Mouse (Mus musculus) liver, postnatal 0 days (tissue): ENCODE measurements around the gene Saysd1. TPM values are rescaled to one million over a fixed set of nuclear protein-coding genes. Genes with fewer than 3 reads are reported as not detected.

Experiments
- ATAC-seq: fragments of 200-750 bp; cut with Nextera tagmentation; 2 replicates; pipeline ENCODE4 v1.8.0; 2017; ENCODE audit warnings: mild to moderate bottlenecking, moderate library complexity
- DNase-seq: peaks from one replicate; pipeline ENCODE4 v3.0.0-alpha.2; 2016
- H3K27ac ChIP-seq: fragments of 300-500 bp; sonication (generic); 2 replicates; pipeline ENCODE4 v1.5.1; 2014; ENCODE audit warnings: antibody characterized with exemption, moderate library complexity, mild to moderate bottlenecking, low read depth
- H3K27me3 ChIP-seq: fragments of 300-500 bp; sonication (generic); 2 replicates; pipeline ENCODE4 v1.6.1; 2014; ENCODE audit warnings: low read length, control low read depth, mixed read lengths; ENCODE audit not compliant: insufficient read depth
- H3K36me3 ChIP-seq: fragments of 300-500 bp; sonication (generic); replicated peaks from 2 replicates; pipeline ENCODE4 v1.6.1; 2014; ENCODE audit warnings: mild to moderate bottlenecking, control low read depth, low read length, moderate library complexity, mixed read lengths; ENCODE audit not compliant: insufficient read depth
- H3K4me1 ChIP-seq: fragments of 300-500 bp; sonication (generic); 2 replicates; pipeline ENCODE4 v1.6.1; 2014; ENCODE audit warnings: antibody characterized with exemption, mild to moderate bottlenecking, control low read depth; ENCODE audit not compliant: insufficient read depth
- H3K4me2 ChIP-seq: fragments of 300-500 bp; sonication (generic); 2 replicates; pipeline ENCODE4 v1.6.1; 2014; ENCODE audit warnings: low read depth, mild to moderate bottlenecking, low read length, moderate library complexity, mixed read lengths
- H3K4me3 ChIP-seq: fragments of 300-500 bp; sonication (generic); 2 replicates; pipeline ENCODE4 v1.5.1; 2014; ENCODE audit warnings: low read depth, low read length
- H3K9ac ChIP-seq: fragments of 300-500 bp; sonication (generic); replicated peaks from 2 replicates; pipeline ENCODE4 v1.6.1; 2014; ENCODE audit warnings: mild to moderate bottlenecking, moderate library complexity
- H3K9me3 ChIP-seq: fragments of 300-500 bp; sonication (generic); 2 replicates; pipeline ENCODE4 v1.6.1; 2016; ENCODE audit warnings: mild to moderate bottlenecking, control low read depth, low read length, mixed read lengths
- CTCF ChIP-seq: sonication (generic); IDR thresholded peaks from 2 replicates; pipeline ENCODE4 v1.5.1; 2016; ENCODE audit warnings: antibody characterized with exemption, low read depth
- EP300 ChIP-seq: IDR thresholded peaks from 2 replicates; pipeline ENCODE4 v1.6.1; 2016; ENCODE audit warnings: antibody characterized with exemption, low read depth, mild to moderate bottlenecking
- WGBS: fragments of 180-500 bp; shearing (Covaris S2); extraction: QIAGEN DNeasy Blood & Tissue Kit; methylation state at CpG from one replicate; pipeline ENCODE4 v1.1.7; 2014; ENCODE audit not compliant: insufficient replicate concordance; 5-methylcytosine and 5-hydroxymethylcytosine counted together
- polyA plus RNA-seq: library from polyadenylated mRNA; unstranded; fragments of >200 nt; fragmentation: Nextera tagmentation; extraction: Ambion mirVana; gene quantifications from 2 replicates; pipeline ENCODE4 v1.2.1, GENCODE M21; 2015

Gene Saysd1
- polyA plus RNA-seq, 1 experiment from 2014 or later: 9.6 TPM

DNA sequence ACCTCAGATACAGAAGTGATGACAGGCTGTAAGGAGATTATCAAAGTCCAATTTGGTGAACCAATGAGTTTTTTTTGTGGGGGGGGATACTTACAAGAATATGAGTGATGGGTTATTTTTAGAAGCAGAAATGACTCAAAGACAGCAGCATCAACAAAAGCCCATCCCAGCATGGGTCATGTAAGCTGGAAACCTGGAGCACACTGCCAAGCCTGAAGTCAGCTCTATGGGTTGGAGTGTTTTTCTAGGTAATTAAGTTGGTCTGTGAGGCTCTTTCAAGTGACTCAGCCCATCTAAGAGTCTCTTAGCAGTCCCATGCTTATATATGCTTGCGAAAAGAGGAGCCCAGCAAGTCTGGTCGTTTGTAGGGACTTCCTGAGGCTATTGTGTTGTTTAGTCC is 91.0 kb downstream of the Saysd1 start:
- H3K27ac ChIP-seq: no peak overlapping the region
- WGBS: 38% methylated on average over 2 of the region's 2 CpGs

GRCm38 (mm10) chr14:20044036-20044435 is 94.3 kb downstream of the Saysd1 start:
- DNase-seq (no peak), ATAC-seq (no peak)
- Histone ChIP-seq H3K4me3 (no peak overlapping the region), H3K27me3 (no peaks in the 10 kb centered on the region), H3K27ac (no peak overlapping the region), H3K9ac (no peak overlapping the region), H3K4me1 (no peaks in the 10 kb centered on the region), H3K4me2 (no peak overlapping the region), H3K36me3 (no peaks in the 10 kb centered on the region), H3K9me3 (no peaks in the 10 kb centered on the region)
- 83% methylated on average over 1 of the region's 1 CpGs for WGBS
- TF ChIP-seq CTCF: no peak
- no peak for TF ChIP-seq EP300

More for the DNA sequence above, 91.0 kb downstream of the Saysd1 start:
- H3K27me3 ChIP-seq: no peaks in the 10 kb centered on the region
- TF ChIP-seq EP300: no peak
- no peaks in the 10 kb centered on the region for H3K36me3 ChIP-seq
- H3K4me3 ChIP-seq: no peak overlapping the region
- H3K4me1 ChIP-seq: no peaks in the 10 kb centered on the region
- DNase-seq (no peak), ATAC-seq (no peak)
- no peak overlapping the region for H3K4me2 ChIP-seq
- no peak overlapping the region for H3K9ac ChIP-seq
- H3K9me3 ChIP-seq: no peaks in the 10 kb centered on the region

DNA sequence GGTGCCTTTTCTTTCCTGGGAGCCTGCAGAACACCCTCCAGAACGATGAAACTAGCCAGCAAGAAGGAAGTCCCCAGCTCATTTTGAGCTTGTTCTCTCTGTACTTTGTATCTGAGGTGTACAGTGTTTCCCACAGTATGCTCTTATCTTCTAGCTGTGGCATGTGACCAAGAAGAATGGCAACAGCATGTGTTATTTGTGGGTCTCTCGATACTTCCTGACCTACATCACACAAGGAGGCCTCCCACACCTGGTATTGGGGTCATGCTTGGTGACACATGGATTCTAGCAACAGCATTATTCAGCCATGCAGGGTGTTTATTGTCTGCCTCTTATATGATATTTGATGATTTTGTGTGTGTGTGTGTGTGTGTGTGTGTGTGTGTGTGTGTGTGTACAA is 96.5 kb downstream of the Saysd1 start:
- Histone ChIP-seq H3K36me3 (no peaks in the 10 kb centered on the region), H3K4me3 (no peak overlapping the region), H3K4me1 (no peaks in the 10 kb centered on the region), H3K4me2 (no peak overlapping the region), H3K27ac (no peak overlapping the region), H3K27me3 (no peaks in the 10 kb centered on the region), H3K9ac (no peak overlapping the region), H3K9me3 (no peaks in the 10 kb centered on the region)
- WGBS: 42% methylated on average over 2 of the region's 2 CpGs
- TF ChIP-seq EP300 (no peak), CTCF (no peak)
- DNase-seq: no peak
- ATAC-seq: no peak

GRCm38 (mm10) chr14:20040976-20041375 is 97.4 kb downstream of the Saysd1 start:
- Histone ChIP-seq H3K27ac (no peak overlapping the region), H3K9me3 (no peaks in the 10 kb centered on the region), H3K4me3 (no peak overlapping the region), H3K9ac (no peak overlapping the region), H3K27me3 (no peaks in the 10 kb centered on the region), H3K36me3 (no peaks in the 10 kb centered on the region), H3K4me2 (no peak overlapping the region), H3K4me1 (no peaks in the 10 kb centered on the region)
- ATAC-seq (no peak), DNase-seq (no peak)
- WGBS: 72% methylated on average over 4 of the region's 4 CpGs
- TF ChIP-seq CTCF (no peak), EP300 (no peak)

DNA sequence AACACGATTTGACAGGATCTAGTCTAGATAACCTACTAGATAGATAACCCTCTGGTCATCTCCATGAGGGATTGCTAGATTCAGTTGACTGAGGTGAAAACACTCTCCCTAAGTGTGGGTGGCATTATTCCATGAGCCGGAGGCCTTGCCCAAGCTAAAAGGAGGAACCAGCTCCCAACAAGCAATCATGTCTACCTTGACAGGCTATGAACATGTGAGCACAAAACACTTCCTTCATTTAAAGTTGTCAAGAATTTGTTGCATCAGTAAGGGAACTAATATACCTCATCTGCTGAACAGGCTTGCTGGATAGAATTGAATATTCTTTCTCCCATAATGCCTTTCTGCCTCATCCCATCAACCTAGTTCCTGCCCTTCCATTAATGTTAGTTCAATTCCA is 98.5 kb downstream of the Saysd1 start:
- Histone ChIP-seq H3K9me3 (no peaks in the 10 kb centered on the region), H3K4me1 (no peaks in the 10 kb centered on the region), H3K9ac (no peak overlapping the region), H3K27ac (no peak overlapping the region), H3K27me3 (no peaks in the 10 kb centered on the region), H3K4me3 (no peak overlapping the region), H3K4me2 (no peak overlapping the region), H3K36me3 (no peaks in the 10 kb centered on the region)
- DNase-seq (no peak), ATAC-seq (no peak)
- TF ChIP-seq CTCF (no peak), EP300 (no peak)
- WGBS: 80% methylated on average over 2 of the region's 2 CpGs

DNA sequence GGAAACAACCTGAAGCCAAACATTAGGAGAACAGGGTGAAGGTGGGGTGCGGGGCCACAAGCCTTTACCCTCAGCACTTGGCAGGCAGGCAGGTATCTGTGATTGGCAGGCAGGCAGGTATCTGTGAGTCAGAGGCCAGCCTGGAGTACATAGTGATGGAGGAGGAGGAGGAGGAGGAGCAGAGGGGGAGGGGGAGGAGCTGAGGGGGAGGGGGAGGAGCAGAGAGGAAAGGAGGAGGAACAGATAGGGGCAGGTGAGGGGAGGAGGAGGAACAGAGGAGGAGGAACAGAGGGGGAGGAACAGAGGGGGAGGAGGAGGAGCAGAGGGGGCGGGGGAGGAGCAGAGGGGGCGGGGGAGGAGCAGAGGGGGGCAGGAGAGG is 105.6 kb downstream of the Saysd1 start:
- ATAC-seq: no peak
- DNase-seq: no peak
- H3K27ac ChIP-seq: no peak overlapping the region

GRCm38 (mm10) chr14:20032016-20032737 is 106.2 kb downstream of the Saysd1 start:
- 79% methylated on average over 19 of the region's 19 CpGs for WGBS
- no peak overlapping the region for H3K4me2 ChIP-seq
- TF ChIP-seq CTCF (no peak), EP300 (no peak)
- no peaks in the 10 kb centered on the region for H3K36me3 ChIP-seq
- no peaks in the 10 kb centered on the region for H3K4me1 ChIP-seq
- H3K27ac ChIP-seq: no peak overlapping the region
- DNase-seq (no peak), ATAC-seq (no peak)
- H3K27me3 ChIP-seq: no peaks in the 10 kb centered on the region
- H3K4me3 ChIP-seq: no peak overlapping the region
- no peaks in the 10 kb centered on the region for H3K9me3 ChIP-seq
- H3K9ac ChIP-seq: no peak overlapping the region

More for the DNA sequence above, 105.6 kb downstream of the Saysd1 start:
- no peak overlapping the region for H3K4me3 ChIP-seq
- H3K9me3 ChIP-seq: no peaks in the 10 kb centered on the region
- no peak for TF ChIP-seq EP300
- no peak for TF ChIP-seq CTCF
- no peak overlapping the region for H3K9ac ChIP-seq
- WGBS: 61% methylated on average over 1 of the region's 3 CpGs
- H3K36me3 ChIP-seq: no peaks in the 10 kb centered on the region
- no peaks in the 10 kb centered on the region for H3K4me1 ChIP-seq
- no peaks in the 10 kb centered on the region for H3K27me3 ChIP-seq
- no peak overlapping the region for H3K4me2 ChIP-seq
